Mouse (Mus musculus) liver, postnatal 0 days (tissue): Measurements from ENCODE around the gene Olfr313.

Source experiments
- CTCF ChIP-seq: sonication (generic); IDR thresholded peaks from 2 replicates; pipeline ENCODE4 v1.5.1; 2016; ENCODE audit warnings: antibody characterized with exemption, low read depth
- EP300 ChIP-seq: IDR thresholded peaks from 2 replicates; pipeline ENCODE4 v1.6.1; 2016; ENCODE audit warnings: antibody characterized with exemption, low read depth, mild to moderate bottlenecking

DNA sequence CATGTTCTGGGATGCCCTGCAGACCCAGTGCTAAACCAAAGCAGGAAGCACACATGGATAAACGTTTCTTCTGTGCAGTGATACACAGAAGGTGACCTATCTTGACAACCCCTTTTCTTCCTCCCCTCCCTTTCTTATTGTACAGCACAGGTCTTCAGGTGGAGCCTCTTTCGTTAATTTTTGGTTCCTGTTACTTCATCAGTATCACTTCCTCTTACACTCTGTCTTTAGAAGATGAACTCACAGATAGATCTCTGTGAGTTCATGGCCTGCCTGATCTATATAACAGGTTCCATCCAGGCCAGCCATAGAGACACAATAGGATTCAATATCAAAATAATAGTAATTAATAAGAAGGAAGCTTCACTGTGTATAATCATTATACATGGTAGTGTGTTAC lies 24.7 kb upstream of the Olfr313 start:
- no peak for TF ChIP-seq CTCF
- no peak for TF ChIP-seq EP300
